In the genomic region with DNA sequence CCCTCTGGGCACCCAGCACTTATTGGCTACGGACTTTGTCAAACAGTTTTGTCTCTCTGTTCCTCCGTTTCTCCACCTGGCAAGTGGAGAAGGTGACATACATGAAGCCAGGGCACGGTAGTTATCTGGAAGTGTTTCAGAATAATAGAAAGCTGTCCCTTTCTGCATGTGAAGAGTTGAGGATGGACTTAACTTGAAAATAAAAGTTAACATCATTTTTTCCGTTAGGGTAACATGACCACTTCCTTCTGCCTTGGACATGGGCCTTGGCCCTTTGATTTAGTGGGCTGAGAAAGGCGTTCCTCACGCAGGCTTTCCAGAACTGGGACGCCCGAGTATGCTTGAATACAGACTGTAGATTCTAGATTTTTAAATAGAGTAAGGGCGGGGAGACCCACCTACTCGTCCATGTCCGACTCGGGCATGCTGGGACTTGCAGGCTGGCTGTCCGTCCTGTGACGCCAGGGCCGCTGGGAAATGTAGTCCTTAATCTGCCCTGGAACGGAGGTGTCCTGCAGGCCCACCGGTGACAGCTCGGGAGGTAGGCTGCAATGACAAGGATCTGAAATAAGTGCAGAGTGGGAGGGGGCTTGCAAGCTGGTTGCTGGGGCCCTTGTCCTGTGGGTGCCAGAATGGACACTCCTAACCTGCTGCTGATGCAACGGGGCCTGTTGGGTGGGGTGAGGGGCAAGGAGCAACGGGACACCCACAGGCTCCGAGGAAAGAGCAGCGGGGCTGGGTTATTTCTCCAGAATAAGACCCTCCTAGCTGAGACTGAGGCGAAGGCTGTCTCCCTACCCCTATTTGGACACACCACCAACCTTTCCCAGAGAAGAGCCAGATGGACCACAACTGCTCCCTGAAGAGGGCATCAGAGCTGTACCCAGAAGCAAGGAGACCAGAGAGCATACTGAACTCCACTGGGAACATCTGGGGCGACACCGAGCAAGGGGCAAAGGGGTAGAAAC, we compare ENCODE assay signal across 8 mouse cellular contexts. TPM values are rescaled to one million over a fixed set of nuclear protein-coding genes. Genes with fewer than 3 reads are reported as not detected.
DNase-seq lines count a peak whose midpoint lies in the region; ATAC-seq lines count a peak whose summit lies in the region.

A gene (plus strand): TSS at position 475 of the 968 bp plus-strand sequence.

- DNase-seq in brain, embryonic 18.5 days (ENCODE audit: low read depth, low spot score), result peak; percentile 57
- DNase-seq in liver, result peak; percentile 79
- peak; percentile 83 to 84 for DNase-seq in spleen, postnatal 36 days (ENCODE audit: low spot score in 2 of 2)

- peak within 1 kb of the TSS; percentile 76 for H3K9ac ChIP-seq in heart, embryonic 12.5 days
- H3K9ac ChIP-seq in kidney, embryonic 16.5 days (replicated peaks; ENCODE audit: low read length), result peak within 1 kb of the TSS; percentile 72

- 15% methylated on average over 25 of the region's 25 CpGs for WGBS in heart, embryonic 12.5 days
- WGBS in kidney, embryonic 16.5 days, result 13% methylated on average over 25 of the region's 25 CpGs

- H3K9me3 ChIP-seq in heart, embryonic 12.5 days (replicated peaks), result no peaks in the 10 kb centered on the region
- no peaks in the 10 kb centered on the region for H3K9me3 ChIP-seq in kidney, embryonic 16.5 days (ENCODE audit: low read length)

- H3K27ac ChIP-seq in heart, embryonic 12.5 days (ENCODE audit: poor library complexity, severe bottlenecking), result peak within 1 kb of the TSS; percentile 62
- 0 out of 2 replicates have a peak within 1 kb of the TSS, but pooled peaks have one; percentile 29 for H3K27ac ChIP-seq in kidney, embryonic 16.5 days (ENCODE audit: low read length)

- peak within 1 kb of the TSS; percentile 82 for H3K4me2 ChIP-seq in heart, embryonic 12.5 days
- peak within 1 kb of the TSS; percentile 75 for H3K4me2 ChIP-seq in kidney, embryonic 16.5 days (replicated peaks; ENCODE audit: low read depth, low read length)

- H3K27me3 ChIP-seq in heart, embryonic 12.5 days (replicated peaks), result no peaks in the 10 kb centered on the region
- no peaks in the 10 kb centered on the region for H3K27me3 ChIP-seq in kidney, embryonic 16.5 days (ENCODE audit: insufficient read depth, low read length)

- 0 out of 2 replicates have a peak, but pooled peaks cover 6% of the 10 kb centered on the region for H3K36me3 ChIP-seq in heart, embryonic 12.5 days
- H3K36me3 ChIP-seq in kidney, embryonic 16.5 days (ENCODE audit: insufficient read depth, low read length), result no peaks in the 10 kb centered on the region

- ATAC-seq in CD4-positive, CD25-positive, alpha-beta regulatory T cell, adult 4 months, result peak; percentile 82
- peak; percentile 73 for ATAC-seq in erythroid progenitor cell, adult 5-6 weeks (replicated peaks; ENCODE audit: low FRiP score, poor library complexity, severe bottlenecking)
- peak; percentile 83 for ATAC-seq in heart, embryonic 12.5 days (ENCODE audit: insufficient number of reproducible peaks, low FRiP score)
- peak; percentile 90 for ATAC-seq in kidney, embryonic 16.5 days (ENCODE audit: low FRiP score, low TSS enrichment)
- ATAC-seq in monocyte, adult 5-6 weeks (replicated peaks; ENCODE audit: insufficient number of reproducible peaks, low FRiP score, low TSS enrichment, poor library complexity, severe bottlenecking), result peak; percentile 90

- H3K4me1 ChIP-seq in heart, embryonic 12.5 days (replicated peaks), result peaks cover 11% of the 10 kb centered on the region; the same call in 1 of the 2 replicates
- peaks cover 10% of the 10 kb centered on the region; the same call in 1 of the 2 replicates for H3K4me1 ChIP-seq in kidney, embryonic 16.5 days (ENCODE audit: insufficient read depth, low read length)

- H3K4me3 ChIP-seq in heart, embryonic 12.5 days, result peak within 1 kb of the TSS; percentile 71
- H3K4me3 ChIP-seq in kidney, embryonic 16.5 days (ENCODE audit: low read length), result peak within 1 kb of the TSS; percentile 74

RNA-seq across cellular contexts. Expression of the gene that starts here (rescaled TPM):
- 100 to 1,000 TPM in 1 of 2 experiments, 10 to 100 TPM in 1; 88.0 to 146 TPM for polyA plus RNA-seq in CD4-positive, CD25-positive, alpha-beta regulatory T cell, adult 4 months (2017; shearing (Covaris generic))
- 49.9 and 84.0 TPM in 2 replicates for total RNA-seq in erythroid progenitor cell, adult 5-6 weeks (2015; ENCODE audit: low replicate concordance)
- 40.2 and 70.5 TPM in 2 replicates for total RNA-seq in erythroid progenitor cell, adult 5-6 weeks (2017; ENCODE audit: low replicate concordance)
- 17.3 and 20.2 TPM in 2 replicates for polyA plus RNA-seq in heart, embryonic 12.5 days (2016; fragmentation: Nextera tagmentation; extraction: Ambion mirVana)
- 34.7 and 35.0 TPM in 2 replicates for polyA plus RNA-seq in kidney, embryonic 16.5 days (2015; fragmentation: Nextera tagmentation; extraction: Ambion mirVana)
- total RNA-seq in monocyte, adult 5-6 weeks (2017), result 30.2 to 90.4 TPM (median 33.8 TPM) in 3 replicates

Comparison
In these comparisons a context has a peak if more than half of its experiments do, and no peak if none do; other contexts are left out.
1. Peak in every context shown above with its lines: DNase-seq, ATAC-seq, H3K4me3 ChIP-seq and H3K27ac ChIP-seq.